Mouse (Mus musculus): ENCODE measurements at regions not wholly inside any gene's neighbourhood (a gene's known extent, or its start where the extent isn't known, plus 50 kb on each side); places are given as distances from the start of the nearest gene placed in this dataset.

DNA sequence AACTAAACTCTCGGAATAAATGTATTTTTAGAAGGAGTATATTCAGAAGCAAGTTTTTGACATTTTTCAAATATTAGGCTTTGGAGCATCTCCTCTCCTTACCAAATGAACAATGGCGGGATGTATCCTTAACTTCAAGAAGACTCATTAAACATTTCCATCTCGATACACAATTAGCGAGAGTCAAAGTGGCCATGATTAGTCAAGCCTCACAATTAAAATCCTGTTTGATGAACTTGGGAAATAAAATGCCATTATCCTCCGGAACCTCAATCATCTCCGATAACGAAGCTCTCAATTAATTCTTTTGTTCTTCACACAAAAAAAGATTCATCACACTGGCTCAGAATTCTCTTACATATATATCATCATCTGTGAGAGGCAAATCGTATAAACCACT, 440.8 kb upstream of the Trpc7 start:
- H3K27me3 ChIP-seq (ENCODE audit: insufficient read depth, low read length) = no peaks in the 10 kb centered on the region
- no peak for DNase-seq
- no peak for ATAC-seq
- no peak overlapping the region for H3K4me3 ChIP-seq (ENCODE audit: low read depth, low read length)
- H3K4me2 ChIP-seq (ENCODE audit: low read depth) = no peak overlapping the region
- no peaks in the 10 kb centered on the region for H3K9me3 ChIP-seq (ENCODE audit: low read length)
- H3K36me3 ChIP-seq (ENCODE audit: insufficient read depth) = no peaks in the 10 kb centered on the region
- H3K9ac ChIP-seq = no peak overlapping the region
- 39% methylated on average over 8 of the region's 8 CpGs for WGBS
- no peak for TF ChIP-seq CTCF (IDR thresholded peaks at IDR 0.05; ENCODE audit: low read depth)
- peaks cover 5% of the 10 kb centered on the region; the same call in 1 of the 2 replicates for H3K4me1 ChIP-seq (ENCODE audit: insufficient read depth)
- no peak overlapping the region for H3K27ac ChIP-seq (ENCODE audit: low read depth, low read length)

DNA sequence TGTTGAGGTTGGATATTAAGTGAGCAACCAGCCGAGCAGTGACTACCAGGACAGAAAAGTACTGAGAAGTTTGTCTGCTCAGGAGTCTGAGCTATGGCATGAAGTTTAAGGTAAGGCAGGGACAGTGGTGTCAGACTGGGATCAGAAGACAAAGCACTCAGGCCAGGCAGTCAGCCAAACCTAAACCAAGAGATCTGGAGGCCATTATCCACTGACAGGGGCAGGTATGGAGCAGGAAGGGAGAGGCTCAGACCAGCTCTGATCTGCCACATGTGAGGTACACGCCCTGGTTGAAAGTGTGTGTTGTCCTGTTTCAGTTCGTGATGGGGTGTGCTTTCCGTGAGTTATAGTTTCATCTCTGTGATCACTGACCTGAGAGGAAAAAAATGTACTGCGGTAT, 437.2 kb upstream of the Trpc7 start:
- TF ChIP-seq CTCF (IDR thresholded peaks at IDR 0.05; ENCODE audit: low read depth) = no peak
- ATAC-seq (no peak), DNase-seq (no peak)
- WGBS = 84% methylated on average over 5 of the region's 5 CpGs
- H3K4me3 ChIP-seq (ENCODE audit: low read depth, low read length) = no peak overlapping the region
- no peak overlapping the region for H3K9ac ChIP-seq
- peaks cover 2% of the 10 kb centered on the region; the same call in 1 of the 2 replicates for H3K4me1 ChIP-seq (ENCODE audit: insufficient read depth)
- H3K4me2 ChIP-seq (ENCODE audit: low read depth) = no peak overlapping the region
- no peaks in the 10 kb centered on the region for H3K36me3 ChIP-seq (ENCODE audit: insufficient read depth)
- no peaks in the 10 kb centered on the region for H3K27me3 ChIP-seq (ENCODE audit: insufficient read depth, low read length)
- H3K9me3 ChIP-seq (ENCODE audit: low read length) = no peaks in the 10 kb centered on the region
- H3K27ac ChIP-seq (ENCODE audit: low read depth, low read length) = no peak overlapping the region

DNA sequence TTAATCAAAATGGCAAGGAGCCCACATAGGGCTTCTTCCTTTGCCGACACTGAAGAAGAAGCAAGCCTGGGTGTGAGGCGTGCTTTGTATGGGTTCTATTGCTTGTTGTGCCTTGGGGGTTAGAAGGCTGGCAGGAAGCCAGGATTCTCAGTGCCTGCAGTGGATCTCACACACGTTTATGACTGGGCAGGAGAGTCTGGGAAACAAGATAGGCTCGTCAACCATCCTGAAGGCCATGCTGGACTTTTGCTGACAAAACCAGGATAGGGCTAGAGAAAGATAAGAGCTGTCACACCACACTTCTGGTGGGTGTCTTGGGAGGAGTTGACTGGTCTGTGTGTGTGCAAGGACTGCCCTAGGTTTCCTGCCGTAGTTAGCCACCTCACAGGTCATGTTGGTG, 436.1 kb upstream of the Trpc7 start:
- no peak for ATAC-seq
- Histone ChIP-seq H3K36me3 (ENCODE audit: insufficient read depth) (no peaks in the 10 kb centered on the region), H3K4me2 (ENCODE audit: low read depth) (no peak overlapping the region), H3K4me3 (ENCODE audit: low read depth, low read length) (no peak overlapping the region), H3K9ac (no peak overlapping the region), H3K4me1 (ENCODE audit: insufficient read depth) (no peaks in the 10 kb centered on the region), H3K27ac (ENCODE audit: low read depth, low read length) (no peak overlapping the region), H3K9me3 (ENCODE audit: low read length) (no peaks in the 10 kb centered on the region), H3K27me3 (ENCODE audit: insufficient read depth, low read length) (no peaks in the 10 kb centered on the region)
- no peak for TF ChIP-seq CTCF (IDR thresholded peaks at IDR 0.05; ENCODE audit: low read depth)
- 51% methylated on average over 5 of the region's 5 CpGs for WGBS
- no peak for DNase-seq

DNA sequence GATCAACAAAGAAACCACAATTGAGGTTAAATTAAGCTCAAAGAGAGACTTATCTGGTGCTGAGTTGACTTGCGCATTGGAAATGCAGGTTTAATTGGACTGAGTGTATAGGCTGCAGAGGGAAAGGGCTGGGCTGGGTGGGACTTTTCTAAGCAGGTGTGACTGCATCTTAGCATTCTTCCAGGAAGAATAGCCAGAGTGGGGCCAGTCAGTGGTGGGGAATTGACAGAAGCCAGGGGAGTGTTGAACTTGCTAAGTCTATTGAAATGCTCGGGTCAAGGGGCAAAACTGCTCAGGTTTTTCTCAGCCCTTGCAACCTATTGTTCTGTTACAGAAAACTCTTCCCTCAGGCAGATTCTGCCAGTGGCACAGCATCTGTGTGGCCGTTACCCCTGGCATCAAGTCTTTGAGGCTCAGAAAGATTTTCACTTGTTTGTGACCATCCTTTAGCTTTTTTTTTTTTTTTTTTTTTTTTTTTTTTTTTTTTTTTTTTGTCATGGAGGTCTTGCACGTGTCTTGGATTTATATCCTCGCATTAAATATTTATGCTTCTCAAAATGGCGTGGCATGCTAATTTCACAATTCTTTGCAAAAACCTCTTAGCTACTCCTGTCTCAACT, 429.6 kb upstream of the Trpc7 start:
- ATAC-seq = no peak
- Histone ChIP-seq H3K9ac (no peak overlapping the region), H3K27me3 (ENCODE audit: insufficient read depth, low read length) (no peaks in the 10 kb centered on the region), H3K9me3 (ENCODE audit: low read length) (no peaks in the 10 kb centered on the region), H3K4me1 (ENCODE audit: insufficient read depth) (no peaks in the 10 kb centered on the region), H3K36me3 (ENCODE audit: insufficient read depth) (no peaks in the 10 kb centered on the region), H3K4me3 (ENCODE audit: low read depth, low read length) (no peak overlapping the region), H3K4me2 (ENCODE audit: low read depth) (no peak overlapping the region), H3K27ac (ENCODE audit: low read depth, low read length) (no peak overlapping the region)
- TF ChIP-seq CTCF (IDR thresholded peaks at IDR 0.05; ENCODE audit: low read depth) = no peak
- WGBS = 72% methylated on average over 6 of the region's 6 CpGs
- no peak for DNase-seq

DNA sequence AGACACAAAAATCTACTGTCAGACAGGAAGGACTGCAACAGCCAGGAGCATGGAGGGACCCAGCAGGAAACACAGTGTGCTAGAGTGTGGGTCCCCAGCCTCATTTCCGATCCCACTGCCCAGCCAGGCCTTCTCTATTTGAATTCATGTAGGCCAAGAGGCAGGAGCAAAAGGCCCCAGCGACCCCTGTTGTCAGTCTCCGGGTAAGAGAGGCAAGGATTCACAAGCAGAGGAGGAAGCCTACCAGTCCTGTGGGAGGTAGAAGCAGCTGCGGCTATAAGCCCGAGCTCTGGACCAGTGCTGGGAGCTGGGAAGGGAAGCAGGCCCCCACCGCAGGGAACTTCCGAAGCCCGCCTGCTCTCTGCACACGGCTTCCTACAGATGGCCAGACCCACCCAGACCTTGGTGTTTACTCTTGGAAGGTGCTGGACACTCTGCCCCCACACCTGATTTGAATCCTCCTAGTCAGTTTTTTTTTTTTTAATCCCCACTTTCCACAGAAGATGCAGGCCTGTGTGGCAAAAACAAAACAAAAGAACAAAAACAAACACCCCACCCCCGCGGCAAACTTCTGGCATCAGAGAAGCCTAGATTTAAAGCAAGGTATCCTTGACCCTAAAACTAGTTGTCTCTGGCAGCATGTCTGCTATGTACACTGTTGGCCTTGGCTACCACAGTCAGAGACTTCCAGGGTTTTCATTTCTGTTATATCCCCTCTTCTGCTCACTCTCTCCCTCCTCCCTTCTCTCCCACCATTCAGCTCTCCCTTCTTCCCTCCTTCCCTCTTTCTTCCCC, 420.6 kb upstream of the Trpc7 start:
- Histone ChIP-seq H3K27me3 (ENCODE audit: insufficient read depth, low read length) (no peaks in the 10 kb centered on the region), H3K27ac (ENCODE audit: low read depth, low read length) (no peak overlapping the region), H3K4me3 (ENCODE audit: low read depth, low read length) (no peak overlapping the region), H3K36me3 (ENCODE audit: insufficient read depth) (no peaks in the 10 kb centered on the region), H3K9ac (no peak overlapping the region), H3K9me3 (ENCODE audit: low read length) (no peaks in the 10 kb centered on the region), H3K4me1 (ENCODE audit: insufficient read depth) (0 out of 2 replicates have a peak, but pooled peaks cover 2% of the 10 kb centered on the region), H3K4me2 (ENCODE audit: low read depth) (no peak overlapping the region)
- 35% methylated on average over 11 of the region's 11 CpGs for WGBS
- ATAC-seq (no peak; the same call in 1 of the 2 replicates), DNase-seq (no peak)
- TF ChIP-seq CTCF (IDR thresholded peaks at IDR 0.05; ENCODE audit: low read depth) = no peak

DNA sequence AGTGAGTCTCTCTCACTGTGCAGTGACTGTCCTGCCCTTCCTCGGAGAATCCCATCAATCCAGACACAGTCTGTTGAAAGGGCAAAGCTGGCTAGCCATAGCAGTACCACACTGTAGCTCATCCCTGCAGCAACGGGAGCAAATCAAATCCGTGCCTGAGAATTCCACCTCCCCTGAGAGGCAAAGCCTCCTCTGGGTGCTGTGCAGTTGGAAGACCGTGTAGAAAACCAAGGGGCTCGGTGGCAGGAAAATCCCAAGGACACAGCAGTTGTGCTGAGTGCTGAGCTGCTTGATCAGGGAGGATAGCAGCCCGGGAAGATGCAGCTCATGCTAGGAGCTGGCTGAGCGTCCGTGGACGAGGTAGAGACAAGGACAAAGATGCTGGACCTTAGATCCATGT, 418.7 kb upstream of the Trpc7 start:
- 40% methylated on average over 9 of the region's 9 CpGs for WGBS
- Histone ChIP-seq H3K4me2 (ENCODE audit: low read depth) (no peak overlapping the region), H3K36me3 (ENCODE audit: insufficient read depth) (no peaks in the 10 kb centered on the region), H3K9me3 (ENCODE audit: low read length) (no peaks in the 10 kb centered on the region), H3K27me3 (ENCODE audit: insufficient read depth, low read length) (no peaks in the 10 kb centered on the region), H3K4me3 (ENCODE audit: low read depth, low read length) (no peak overlapping the region), H3K9ac (no peak overlapping the region), H3K4me1 (ENCODE audit: insufficient read depth) (0 out of 2 replicates have a peak, but pooled peaks cover 2% of the 10 kb centered on the region), H3K27ac (ENCODE audit: low read depth, low read length) (no peak overlapping the region)
- no peak for ATAC-seq
- TF ChIP-seq CTCF (IDR thresholded peaks at IDR 0.05; ENCODE audit: low read depth) = no peak
- no peak for DNase-seq

DNA sequence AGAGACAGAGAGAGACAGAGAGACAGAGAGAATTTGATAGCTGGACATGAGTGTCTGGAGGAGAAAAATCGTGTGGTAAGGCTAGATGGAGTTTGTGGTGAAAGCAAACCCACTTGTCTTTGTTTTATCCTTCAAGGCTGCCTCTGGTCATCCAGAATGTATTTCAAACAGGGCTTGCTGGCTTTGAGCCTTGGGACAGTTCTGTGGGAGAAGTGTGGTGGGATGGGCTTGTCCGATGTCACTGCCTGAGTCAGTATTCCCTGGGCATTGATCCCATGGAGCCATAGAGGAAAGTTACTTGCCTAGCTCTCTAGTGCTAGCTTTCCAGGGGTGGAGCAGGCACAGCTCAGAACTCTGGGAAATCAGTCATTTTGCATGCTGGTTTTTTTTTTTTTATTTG, 417.9 kb upstream of the Trpc7 start:
- H3K4me1 ChIP-seq (ENCODE audit: insufficient read depth) = no peaks in the 10 kb centered on the region
- TF ChIP-seq CTCF (IDR thresholded peaks at IDR 0.05; ENCODE audit: low read depth) = no peak
- no peak overlapping the region for H3K27ac ChIP-seq (ENCODE audit: low read depth, low read length)
- ATAC-seq (no peak), DNase-seq (no peak)
- no peak overlapping the region for H3K9ac ChIP-seq
- no peaks in the 10 kb centered on the region for H3K27me3 ChIP-seq (ENCODE audit: insufficient read depth, low read length)
- no peaks in the 10 kb centered on the region for H3K36me3 ChIP-seq (ENCODE audit: insufficient read depth)
- no peak overlapping the region for H3K4me2 ChIP-seq (ENCODE audit: low read depth)
- H3K9me3 ChIP-seq (ENCODE audit: low read length) = no peaks in the 10 kb centered on the region
- 48% methylated on average over 2 of the region's 2 CpGs for WGBS
- H3K4me3 ChIP-seq (ENCODE audit: low read depth, low read length) = no peak overlapping the region

Data from forebrain, postnatal 0 days (tissue).